Mouse (Mus musculus) cerebellum, adult 2 months (tissue): ENCODE measurements around the gene Zdhhc8.

ENCODE experiments used
- CTCF ChIP-seq: fragments of 200-500 bp; IDR thresholded peaks from 2 replicates; pipeline ENCODE4 v1.5.1; 2011; ENCODE audit warnings: low read depth, mild to moderate bottlenecking, control low read depth, low read length, moderate library complexity, borderline replicate concordance; ENCODE audit not compliant: insufficient read depth
- POLR2A ChIP-seq: fragments of 200-500 bp; IDR thresholded peaks from 2 replicates; pipeline ENCODE4 v1.6.1; 2011; ENCODE audit warnings: low read length, control low read depth, borderline replicate concordance; ENCODE audit not compliant: insufficient read depth

DNA sequence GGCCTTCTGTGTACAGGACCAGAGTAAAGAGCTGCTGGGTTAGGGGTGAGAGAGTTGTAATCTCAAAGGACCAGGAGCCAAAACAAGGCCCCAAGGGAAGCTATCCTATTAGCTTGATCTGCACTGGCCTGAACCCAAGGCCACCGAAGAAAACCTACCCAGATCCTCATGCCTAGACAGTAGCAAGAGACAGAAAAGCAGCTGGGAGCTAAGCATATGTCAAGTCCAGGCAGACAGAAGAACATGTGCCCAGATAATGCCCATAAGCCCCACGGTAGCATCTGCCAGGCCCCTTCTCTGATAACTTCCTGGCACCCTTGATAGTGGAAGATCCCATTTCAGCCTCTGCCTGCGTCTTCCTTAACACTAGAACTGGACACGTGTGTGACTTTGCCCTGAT lies 48.1 kb downstream of the Zdhhc8 start:
- no peak for TF ChIP-seq POLR2A
- TF ChIP-seq CTCF, result no peak
